Mouse (Mus musculus) erythroblast, embryonic 14.5 days (primary cell): ENCODE data around the gene Ccdc13.

Experiments used
- GATA1 ChIP-seq: IDR thresholded peaks from 2 replicates; pipeline ENCODE4 v1.6.1; 2012; ENCODE audit warnings: low read length, inconsistent platforms, mixed read lengths
- TAL1 ChIP-seq: IDR thresholded peaks from 3 replicates; pipeline ENCODE4 v1.6.1; 2012; ENCODE audit warnings: low read length, inconsistent platforms, mixed read lengths

- TF ChIP-seq GATA1 = no peak
- TF ChIP-seq TAL1 = no peak
These were observed 61.1 kb downstream of the Ccdc13 start for GRCm38 (mm10) chr9:121778066-121778624.
